Mouse (Mus musculus): ENCODE data around the gene Mid1. TPM values are rescaled to one million over a fixed set of nuclear protein-coding genes. Genes with fewer than 3 reads are reported as not detected.
A peak's percentile ranks its signal among the peaks of the same experiment; 100 is the strongest.
"Not testable (repeated sequence)": the region's sequence is repeated elsewhere in the genome, so short reads cannot be mapped to it uniquely, and the experiment has no call there.

Mid1 gene
- total and polyA plus RNA-seq, 2 experiments: 1.7 to 2.5 TPM

GRCm38 (mm10) chrX:169979461-169980202, 294.6 kb downstream of the Mid1 start:
- not testable (repeated sequence) for H3K4me3 ChIP-seq (ENCODE audit: insufficient read depth, low read depth, low read length); H3K27ac ChIP-seq (replicated peaks; ENCODE audit: insufficient read depth, low read depth, low read length); H3K36me3 ChIP-seq (ENCODE audit: control insufficient read depth, insufficient read depth, low read length); H3K9ac ChIP-seq (ENCODE audit: low read depth, low read length); H3K27me3 ChIP-seq (ENCODE audit: control insufficient read depth, insufficient read depth, low read length); H3K79me2 ChIP-seq (ENCODE audit: control insufficient read depth, insufficient read depth, low read length)
- peaks cover 12% of the 10 kb centered on the region for H3K4me1 ChIP-seq (ENCODE audit: control insufficient read depth, insufficient read depth, low read length)
- WGBS: 80% methylated on average over 20 of the region's 20 CpGs
- DNase-seq (ENCODE audit: extremely low read depth, low read depth, low spot score): peak; percentile 25

DNA sequence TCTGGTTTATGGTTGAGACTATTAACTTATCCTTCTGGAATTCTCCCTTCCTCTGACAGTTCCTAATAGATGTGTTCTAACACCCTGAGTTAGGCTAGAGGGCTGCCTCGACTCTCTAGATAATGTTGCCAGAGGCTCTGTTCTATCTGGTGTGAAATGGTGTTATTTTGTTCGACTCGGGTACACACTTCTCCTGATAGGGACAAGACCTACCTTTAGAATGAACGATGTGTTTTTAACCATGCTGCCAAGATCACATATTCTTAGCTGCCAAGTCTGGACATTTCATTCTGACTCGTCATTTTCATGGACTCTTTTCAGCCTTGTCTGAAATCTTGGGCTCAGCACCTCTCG, 295.2 kb downstream of the Mid1 start:
- H3K27ac ChIP-seq (replicated peaks; ENCODE audit: insufficient read depth, low read depth, low read length); H3K79me2 ChIP-seq (ENCODE audit: control insufficient read depth, insufficient read depth, low read length); H3K27me3 ChIP-seq (ENCODE audit: control insufficient read depth, insufficient read depth, low read length); H3K4me3 ChIP-seq (ENCODE audit: insufficient read depth, low read depth, low read length); H3K9ac ChIP-seq (ENCODE audit: low read depth, low read length): not testable (repeated sequence)
- Histone ChIP-seq H3K4me1 (ENCODE audit: control insufficient read depth, insufficient read depth, low read length) (peaks cover 12% of the 10 kb centered on the region), H3K36me3 (ENCODE audit: control insufficient read depth, insufficient read depth, low read length) (peaks cover 12% of the 10 kb centered on the region)
- peak; percentile 53 for DNase-seq (ENCODE audit: extremely low read depth, low read depth, low spot score)
- WGBS: 50% methylated on average over 6 of the region's 6 CpGs

DNA sequence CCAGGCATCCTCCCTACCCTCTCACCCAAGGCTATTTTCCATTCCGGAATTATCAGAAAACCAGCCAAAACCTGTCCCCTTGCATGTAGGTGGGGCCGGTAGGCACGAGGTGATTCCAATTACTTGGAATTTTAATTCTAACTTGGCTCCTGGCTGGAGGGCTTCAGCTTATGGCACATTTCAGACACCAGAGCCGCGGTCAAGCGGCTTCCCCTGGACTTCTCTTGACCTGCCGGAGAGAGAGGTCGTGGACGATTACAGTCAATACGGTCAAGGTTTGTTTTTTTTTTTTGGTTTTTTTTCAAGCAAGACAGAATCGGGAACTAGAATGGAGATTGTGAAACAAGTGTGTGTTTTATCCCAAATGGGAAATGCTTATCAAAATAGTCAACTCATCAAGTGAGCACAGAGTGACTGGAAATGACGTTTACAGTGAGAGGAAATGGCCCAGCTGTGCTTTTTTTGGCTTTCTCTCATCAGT, 295.9 kb downstream of the Mid1 start:
- H3K4me1 ChIP-seq (ENCODE audit: control insufficient read depth, insufficient read depth, low read length): peaks cover 12% of the 10 kb centered on the region
- DNase-seq (ENCODE audit: extremely low read depth, low read depth, low spot score): peak; percentile 100
- H3K4me3 ChIP-seq (ENCODE audit: insufficient read depth, low read depth, low read length): peak overlapping the region; percentile 19
- H3K27me3 ChIP-seq (ENCODE audit: control insufficient read depth, insufficient read depth, low read length): no peaks in the 10 kb centered on the region
- H3K36me3 ChIP-seq (ENCODE audit: control insufficient read depth, insufficient read depth, low read length): peaks cover 16% of the 10 kb centered on the region
- TF ChIP-seq POLR2A (IDR thresholded peaks at IDR 0.05; ENCODE audit: extremely low read depth, insufficient read depth, low read length) (no peak), CTCF (IDR thresholded peaks at IDR 0.05; ENCODE audit: low read depth, low read length) (no peak)
- no peaks in the 10 kb centered on the region for H3K79me2 ChIP-seq (ENCODE audit: control insufficient read depth, insufficient read depth, low read length)
- H3K9ac ChIP-seq (ENCODE audit: low read depth, low read length): no peak overlapping the region
- peak overlapping the region; percentile 56 for H3K27ac ChIP-seq (replicated peaks; ENCODE audit: insufficient read depth, low read depth, low read length)
- 48% methylated on average over 12 of the region's 12 CpGs for WGBS

- peak; percentile 69 for DNase-seq (ENCODE audit: extremely low read depth, low read depth, low spot score)
These were observed 296.8 kb downstream of the Mid1 start for GRCm38 (mm10) chrX:169981761-169982181.

DNA sequence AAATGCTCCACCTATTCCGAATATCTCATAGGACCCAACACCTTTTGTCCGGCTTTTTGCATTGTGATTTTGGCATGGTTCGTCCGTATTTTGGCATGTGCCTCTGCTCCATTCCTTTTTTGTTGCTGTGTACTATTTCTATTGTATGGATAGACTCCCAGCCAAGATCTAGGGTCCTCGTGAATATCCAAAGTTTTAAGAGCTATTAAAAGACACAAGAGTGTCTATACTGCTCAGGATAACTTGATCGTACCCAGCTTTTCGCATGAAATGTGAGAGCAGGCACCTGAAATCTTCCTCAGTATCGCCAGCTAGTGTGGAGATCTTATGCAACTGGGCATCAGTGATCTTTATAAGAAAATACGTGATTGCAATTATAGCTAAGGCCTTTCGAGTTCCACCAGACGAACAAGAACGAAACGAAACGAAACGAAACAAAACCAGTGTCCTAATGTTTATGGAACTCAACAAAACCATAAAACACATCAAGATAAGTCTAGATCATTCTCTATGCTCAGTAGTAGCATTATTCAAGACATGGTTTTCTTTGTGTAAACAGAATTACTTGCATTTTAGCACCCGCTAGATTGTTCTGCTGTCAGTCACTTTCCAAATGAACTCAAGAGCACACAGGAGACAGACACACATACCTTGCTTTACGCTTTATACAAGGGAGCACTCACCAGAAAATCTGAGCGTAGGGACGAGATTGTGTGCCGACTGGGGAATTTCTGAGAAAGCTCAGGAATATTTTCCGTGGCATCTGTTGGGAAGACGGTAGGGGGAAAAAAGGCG, 297.8 kb downstream of the Mid1 start:
- not testable (repeated sequence) for H3K27ac ChIP-seq (replicated peaks; ENCODE audit: insufficient read depth, low read depth, low read length); H3K27me3 ChIP-seq (ENCODE audit: control insufficient read depth, insufficient read depth, low read length); H3K79me2 ChIP-seq (ENCODE audit: control insufficient read depth, insufficient read depth, low read length); H3K9ac ChIP-seq (ENCODE audit: low read depth, low read length); H3K4me3 ChIP-seq (ENCODE audit: insufficient read depth, low read depth, low read length)
- Histone ChIP-seq H3K36me3 (ENCODE audit: control insufficient read depth, insufficient read depth, low read length) (peaks cover 18% of the 10 kb centered on the region), H3K4me1 (ENCODE audit: control insufficient read depth, insufficient read depth, low read length) (peaks cover 12% of the 10 kb centered on the region)
- DNase-seq (ENCODE audit: extremely low read depth, low read depth, low spot score): peak; percentile 36
- WGBS: 88% methylated on average over 23 of the region's 23 CpGs

More at GRCm38 (mm10) chrX:169981761-169982181, 296.8 kb downstream of the Mid1 start:
- not testable (repeated sequence) for H3K27me3 ChIP-seq (ENCODE audit: control insufficient read depth, insufficient read depth, low read length); H3K4me3 ChIP-seq (ENCODE audit: insufficient read depth, low read depth, low read length); H3K9ac ChIP-seq (ENCODE audit: low read depth, low read length); H3K79me2 ChIP-seq (ENCODE audit: control insufficient read depth, insufficient read depth, low read length)
- Histone ChIP-seq H3K27ac (replicated peaks; ENCODE audit: insufficient read depth, low read depth, low read length) (0 out of 2 replicates have a peak overlapping the region, but pooled peaks have one; percentile 5), H3K4me1 (ENCODE audit: control insufficient read depth, insufficient read depth, low read length) (peaks cover 12% of the 10 kb centered on the region), H3K36me3 (ENCODE audit: control insufficient read depth, insufficient read depth, low read length) (peaks cover 18% of the 10 kb centered on the region)
- 85% methylated on average over 19 of the region's 19 CpGs for WGBS

DNA sequence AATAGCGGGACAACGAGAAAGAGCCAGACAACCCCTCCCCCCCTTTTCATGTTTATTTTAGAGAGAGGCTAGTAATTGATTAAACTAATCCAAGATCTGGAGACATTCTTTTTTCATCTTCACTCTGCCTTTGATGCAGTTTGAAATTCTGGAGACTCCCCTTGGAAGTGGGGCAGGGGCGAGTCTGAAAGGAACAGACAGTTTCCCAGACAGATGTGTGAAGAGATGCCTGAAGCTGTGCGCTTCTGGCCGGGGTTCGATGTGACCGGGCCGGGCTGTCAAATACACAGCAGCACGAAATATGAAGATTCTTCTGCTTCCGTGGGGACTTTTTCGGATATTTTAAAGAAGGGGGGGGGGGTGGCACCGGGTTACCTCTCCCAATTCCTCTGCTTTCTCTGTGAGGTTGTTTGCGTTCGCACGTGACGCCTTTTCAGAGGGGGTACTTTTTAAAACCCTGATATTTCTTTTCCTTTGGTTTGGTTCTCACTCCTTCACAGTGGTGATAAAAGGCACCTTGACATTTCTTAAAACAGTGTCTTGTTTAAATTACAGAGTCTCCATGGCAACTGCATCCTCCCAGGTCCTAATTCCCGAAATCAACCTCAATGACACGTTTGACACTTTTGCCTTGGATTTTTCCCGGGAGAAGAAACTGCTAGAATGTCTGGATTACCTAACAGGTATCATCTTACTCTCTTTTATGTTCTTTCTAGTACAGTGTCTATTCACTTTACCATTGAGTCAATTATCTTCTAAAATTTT, 298.6 kb downstream of the Mid1 start:
- peaks cover 19% of the 10 kb centered on the region for H3K36me3 ChIP-seq (ENCODE audit: control insufficient read depth, insufficient read depth, low read length)
- H3K9ac ChIP-seq (ENCODE audit: low read depth, low read length): not testable (repeated sequence)
- DNase-seq (ENCODE audit: extremely low read depth, low read depth, low spot score): peak; percentile 7

DNA sequence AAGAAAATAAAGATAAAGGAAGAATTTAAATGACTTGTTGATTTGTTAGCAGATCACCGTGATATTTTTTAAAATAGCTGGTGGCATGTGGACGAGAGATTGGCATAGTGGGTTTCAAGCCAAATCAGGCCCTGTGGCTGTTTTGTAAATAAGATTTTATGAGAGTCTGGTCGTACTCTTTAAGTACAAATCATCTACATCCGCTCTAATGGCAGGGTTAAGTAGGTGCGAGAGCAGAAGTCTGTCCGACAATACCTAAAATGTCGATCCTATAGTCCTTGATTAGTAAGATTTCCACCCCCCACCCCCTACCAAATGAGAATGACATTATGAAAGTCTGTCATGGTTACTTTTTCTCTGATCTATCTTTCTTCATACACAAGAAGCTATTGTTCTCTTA, 299.3 kb downstream of the Mid1 start:
- not testable (repeated sequence) for H3K9ac ChIP-seq (ENCODE audit: low read depth, low read length); H3K4me3 ChIP-seq (ENCODE audit: insufficient read depth, low read depth, low read length); H3K27me3 ChIP-seq (ENCODE audit: control insufficient read depth, insufficient read depth, low read length); H3K79me2 ChIP-seq (ENCODE audit: control insufficient read depth, insufficient read depth, low read length); H3K27ac ChIP-seq (replicated peaks; ENCODE audit: insufficient read depth, low read depth, low read length)
- H3K4me1 ChIP-seq (ENCODE audit: control insufficient read depth, insufficient read depth, low read length): peaks cover 12% of the 10 kb centered on the region
- peaks cover 24% of the 10 kb centered on the region for H3K36me3 ChIP-seq (ENCODE audit: control insufficient read depth, insufficient read depth, low read length)
- WGBS: 84% methylated on average over 7 of the region's 7 CpGs
- peak; percentile 13 for DNase-seq (ENCODE audit: extremely low read depth, low read depth, low spot score)

More for the DNA sequence above, 298.6 kb downstream of the Mid1 start:
- H3K79me2 ChIP-seq (ENCODE audit: control insufficient read depth, insufficient read depth, low read length); H3K27ac ChIP-seq (replicated peaks; ENCODE audit: insufficient read depth, low read depth, low read length); H3K27me3 ChIP-seq (ENCODE audit: control insufficient read depth, insufficient read depth, low read length); H3K4me3 ChIP-seq (ENCODE audit: insufficient read depth, low read depth, low read length): not testable (repeated sequence)
- WGBS: 87% methylated on average over 19 of the region's 19 CpGs
- H3K4me1 ChIP-seq (ENCODE audit: control insufficient read depth, insufficient read depth, low read length): peaks cover 12% of the 10 kb centered on the region

DNA sequence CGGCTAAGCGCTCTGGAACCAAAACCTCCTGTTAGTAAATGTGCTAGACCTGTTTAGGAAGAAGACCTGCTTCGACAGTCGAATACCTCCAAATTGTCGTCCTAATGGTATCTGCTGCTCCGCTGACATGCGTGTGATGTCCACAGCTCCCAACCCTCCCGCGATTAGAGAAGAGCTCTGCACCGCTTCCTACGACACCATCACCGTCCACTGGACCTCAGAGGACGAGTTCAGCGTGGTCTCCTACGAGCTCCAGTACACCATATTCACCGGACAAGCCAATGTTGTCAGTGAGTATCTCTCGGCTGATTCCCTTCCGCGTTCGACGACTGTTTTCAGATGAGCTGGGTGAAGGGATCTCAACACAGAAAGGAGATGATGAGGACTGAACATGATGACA, 299.9 kb downstream of the Mid1 start:
- H3K4me3 ChIP-seq (ENCODE audit: insufficient read depth, low read depth, low read length); H3K27me3 ChIP-seq (ENCODE audit: control insufficient read depth, insufficient read depth, low read length); H3K27ac ChIP-seq (replicated peaks; ENCODE audit: insufficient read depth, low read depth, low read length); H3K9ac ChIP-seq (ENCODE audit: low read depth, low read length); H3K79me2 ChIP-seq (ENCODE audit: control insufficient read depth, insufficient read depth, low read length): not testable (repeated sequence)
- Histone ChIP-seq H3K36me3 (ENCODE audit: control insufficient read depth, insufficient read depth, low read length) (peaks cover 24% of the 10 kb centered on the region), H3K4me1 (ENCODE audit: control insufficient read depth, insufficient read depth, low read length) (peaks cover 12% of the 10 kb centered on the region)
- peak; percentile 18 for DNase-seq (ENCODE audit: extremely low read depth, low read depth, low spot score)
- 90% methylated on average over 21 of the region's 21 CpGs for WGBS
